ENCODE assay signal across 11 mouse cellular contexts in the genomic region with DNA sequence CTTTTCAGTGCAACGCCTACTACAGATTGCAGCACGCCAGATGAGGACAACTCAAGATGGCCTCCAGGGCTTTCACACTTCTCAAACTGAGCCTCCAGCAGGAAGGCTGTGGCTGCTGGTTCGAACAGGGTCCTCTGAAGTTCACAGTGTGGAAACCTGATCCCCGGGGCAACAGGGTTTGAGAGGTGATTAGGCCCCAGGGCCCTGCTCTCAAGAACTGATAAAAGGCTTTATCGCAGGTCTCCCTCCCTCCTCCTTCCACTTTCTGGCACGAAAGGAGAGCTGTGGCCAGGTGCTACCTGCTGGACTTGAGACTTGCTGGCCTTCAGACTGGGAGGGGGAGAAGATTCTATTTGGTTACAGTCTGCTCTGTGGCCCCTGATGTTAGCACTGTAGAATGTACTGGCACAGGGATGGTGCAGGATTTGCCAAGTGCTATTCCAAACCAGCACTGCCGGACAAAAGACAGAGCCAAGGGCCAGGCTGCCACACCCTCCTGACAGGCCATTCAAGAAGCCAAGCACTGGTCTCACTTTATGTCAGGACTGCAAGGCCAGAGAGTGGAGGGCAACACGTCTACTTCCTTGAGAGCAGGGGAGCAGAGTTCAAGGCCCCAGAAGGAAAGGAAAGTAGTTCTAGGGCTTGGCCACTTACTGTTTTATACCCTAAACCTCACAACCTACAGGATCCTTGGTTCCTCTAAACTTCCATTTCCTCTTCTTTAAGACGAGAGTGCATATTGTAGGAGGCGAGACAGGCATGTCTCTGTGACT. TPM values are rescaled to one million over a fixed set of nuclear protein-coding genes. Genes with fewer than 3 reads are reported as not detected.
A peak's percentile ranks its signal among the peaks of the same experiment; 100 is the strongest.
DNase-seq lines count a peak whose midpoint lies in the region; ATAC-seq and TF ChIP-seq lines count a peak whose summit lies in the region.
"Had no signal": no experiment of that assay in that cellular context is flagged by ENCODE, and none has a peak within 500 bp of the region (broad histone marks: within the 10 kb centered on the region; RNA-seq: fewer than 3 reads in every experiment).

No protein-coding gene starts in this region.

- H3K4me3 ChIP-seq in lung, embryonic 14.5 days (ENCODE audit: low read depth, low read length) = no peak overlapping the region
- H3K4me3 ChIP-seq in gastrocnemius, adult 2 months = no peak overlapping the region; the same call in 1 of the 2 replicates
- no peak overlapping the region for H3K4me3 ChIP-seq in liver, embryonic 12.5 days
- no peak overlapping the region for H3K4me3 ChIP-seq in midbrain, postnatal 0 days (ENCODE audit: low read depth, low read length)
- H3K4me3 ChIP-seq: limb, embryonic 13.5 days had no signal

- no peak overlapping the region for H3K4me2 ChIP-seq in lung, embryonic 14.5 days
- peak overlapping the region; percentile 51 for H3K4me2 ChIP-seq in liver, embryonic 12.5 days
- H3K4me2 ChIP-seq in midbrain, postnatal 0 days (ENCODE audit: low read depth, low read length, poor library complexity, severe bottlenecking) = no peak overlapping the region
- H3K4me2 ChIP-seq: limb, embryonic 13.5 days had no signal

- H3K27me3 ChIP-seq in lung, embryonic 14.5 days (ENCODE audit: insufficient read depth, low read length) = no peaks in the 10 kb centered on the region
- no peaks in the 10 kb centered on the region for H3K27me3 ChIP-seq in liver, embryonic 12.5 days (replicated peaks)
- no peaks in the 10 kb centered on the region for H3K27me3 ChIP-seq in midbrain, postnatal 0 days (ENCODE audit: insufficient read depth, low read length)
- H3K27me3 ChIP-seq: Patski had no signal

- no peak for DNase-seq in lung, embryonic 14.5 days
- no peak for DNase-seq in lung, postnatal 25 days (ENCODE audit: low spot score)
- peak; percentile 87 for DNase-seq in gastrocnemius, adult 2 months
- DNase-seq in yolk sac, embryonic 10.5 days (ENCODE audit: low spot score) = peak; percentile 38
- DNase-seq in midbrain, postnatal 0 days (ENCODE audit: low spot score) = no peak
- DNase-seq in adrenal gland, adult 2 months = no peak
- DNase-seq: thymus, postnatal 14 days had no signal

- peak; percentile 32; the same call in 1 of the 2 replicates for ATAC-seq in lung, embryonic 14.5 days (ENCODE audit: insufficient read depth)
- ATAC-seq in liver, embryonic 12.5 days = peak; percentile 66
- no peak for ATAC-seq in midbrain, postnatal 0 days (ENCODE audit: low FRiP score)
- ATAC-seq: hindbrain, embryonic 16.5 days; Patski had no signal

- H3K9ac ChIP-seq in lung, embryonic 14.5 days = no peak overlapping the region
- peak overlapping the region; percentile 49 for H3K9ac ChIP-seq in liver, embryonic 12.5 days
- no peak overlapping the region for H3K9ac ChIP-seq in midbrain, postnatal 0 days (replicated peaks; ENCODE audit: low read length, poor library complexity, severe bottlenecking)
- H3K9ac ChIP-seq: limb, embryonic 13.5 days had no signal

- H3K27ac ChIP-seq in lung, embryonic 14.5 days (ENCODE audit: low read depth) = peak overlapping the region; percentile 34; the same call in 1 of the 2 replicates
- peak overlapping the region; percentile 97 for H3K27ac ChIP-seq in gastrocnemius, adult 2 months
- peak overlapping the region; percentile 64 for H3K27ac ChIP-seq in liver, embryonic 12.5 days
- H3K27ac ChIP-seq in midbrain, postnatal 0 days (ENCODE audit: low read depth, low read length) = no peak overlapping the region
- H3K27ac ChIP-seq: limb, embryonic 13.5 days had no signal

- no peak for TF ChIP-seq CTCF in lung, embryonic 14.5 days (IDR thresholded peaks at IDR 0.05; ENCODE audit: low read depth)
- TF ChIP-seq CTCF in gastrocnemius, adult 2 months (IDR thresholded peaks at IDR 0.05) = no peak
- no peak for TF ChIP-seq CTCF in midbrain, postnatal 0 days (IDR thresholded peaks at IDR 0.05)

- no peaks in the 10 kb centered on the region for H3K9me3 ChIP-seq in lung, embryonic 14.5 days (ENCODE audit: low read depth, low read length)
- no peaks in the 10 kb centered on the region for H3K9me3 ChIP-seq in liver, embryonic 12.5 days (replicated peaks)
- H3K9me3 ChIP-seq in midbrain, postnatal 0 days (ENCODE audit: low read length) = no peaks in the 10 kb centered on the region
- H3K9me3 ChIP-seq: limb, embryonic 13.5 days had no signal

- intact Hi-C loops in gastrocnemius, adult 2 months (cut with DNase I) = no loop called here

- H3K36me3 ChIP-seq in lung, embryonic 14.5 days (ENCODE audit: insufficient read depth) = no peaks in the 10 kb centered on the region
- H3K36me3 ChIP-seq in liver, embryonic 12.5 days = no peaks in the 10 kb centered on the region
- no peaks in the 10 kb centered on the region for H3K36me3 ChIP-seq in midbrain, postnatal 0 days (ENCODE audit: insufficient read depth, low read length)
- H3K36me3 ChIP-seq: limb, embryonic 13.5 days had no signal

- H3K4me1 ChIP-seq in lung, embryonic 14.5 days (ENCODE audit: insufficient read depth) = peaks cover 14% of the 10 kb centered on the region
- H3K4me1 ChIP-seq in liver, embryonic 12.5 days = peaks cover 97% of the 10 kb centered on the region
- H3K4me1 ChIP-seq in midbrain, postnatal 0 days (ENCODE audit: insufficient read depth, low read length) = peaks cover 12% of the 10 kb centered on the region

- 43% methylated on average over 10 of the region's 10 CpGs for whole genome bisulfite sequencing in lung, embryonic 14.5 days
- WGBS in liver, embryonic 12.5 days (ENCODE audit: insufficient replicate concordance) = 34% methylated on average over 10 of the region's 10 CpGs
- 77% methylated on average over 10 of the region's 10 CpGs for WGBS in midbrain, postnatal 0 days

RNA-seq across cellular contexts. Expression of gene Ccdc88c, which starts 18.5 kb away (rescaled TPM):
- polyA plus RNA-seq in lung, embryonic 14.5 days (2014; fragmentation: Nextera tagmentation; extraction: Ambion mirVana) = 14.0 and 15.3 TPM in 2 replicates
- total RNA-seq in gastrocnemius, adult 2 months (2021) = 10 to 100 TPM; 28.4 to 34.7 TPM
- polyA plus RNA-seq in liver, embryonic 12.5 days (2016; fragmentation: Nextera tagmentation; extraction: Ambion mirVana) = 8.4 and 9.6 TPM in 2 replicates
- total RNA-seq in midbrain, postnatal 0 days (2014; rRNA removed) = 24.8 and 25.2 TPM in 2 replicates
- 12.0 and 12.6 TPM in 2 replicates for polyA plus RNA-seq in midbrain, postnatal 0 days (2015; fragmentation: Nextera tagmentation; extraction: Ambion mirVana)
- total RNA-seq in adrenal gland, adult 2 months (2021) = 1 to 10 TPM; 1.8 to 2.2 TPM
- 1.3 and 1.5 TPM in 2 replicates for polyA plus RNA-seq in adrenal gland, adult 2 months (2012; rRNA removed)

Comparison
In these comparisons a context has a peak if more than half of its experiments do, and no peak if none do; other contexts are left out.
1. DNase-seq: peak in gastrocnemius, adult 2 months (single experiment) and yolk sac, embryonic 10.5 days (single experiment); none in lung, embryonic 14.5 days (single experiment), lung, postnatal 25 days (single experiment), midbrain, postnatal 0 days (single experiment) and adrenal gland, adult 2 months (single experiment).